Mouse (Mus musculus) lung, adult 2 months (tissue): ENCODE data around the gene Bpi.

Experiments
- CTCF ChIP-seq: fragments of 200-500 bp; IDR thresholded peaks from 2 replicates; pipeline ENCODE4 v1.5.1; 2011; ENCODE audit warnings: mild to moderate bottlenecking, low read length, control low read depth; ENCODE audit not compliant: insufficient read depth
- POLR2A ChIP-seq: fragments of 200-500 bp; IDR thresholded peaks from 2 replicates; pipeline ENCODE4 v1.6.1; 2011; ENCODE audit warnings: low read depth, mild to moderate bottlenecking, control low read depth, low read length, borderline replicate concordance; ENCODE audit errors: extremely low read depth

DNA sequence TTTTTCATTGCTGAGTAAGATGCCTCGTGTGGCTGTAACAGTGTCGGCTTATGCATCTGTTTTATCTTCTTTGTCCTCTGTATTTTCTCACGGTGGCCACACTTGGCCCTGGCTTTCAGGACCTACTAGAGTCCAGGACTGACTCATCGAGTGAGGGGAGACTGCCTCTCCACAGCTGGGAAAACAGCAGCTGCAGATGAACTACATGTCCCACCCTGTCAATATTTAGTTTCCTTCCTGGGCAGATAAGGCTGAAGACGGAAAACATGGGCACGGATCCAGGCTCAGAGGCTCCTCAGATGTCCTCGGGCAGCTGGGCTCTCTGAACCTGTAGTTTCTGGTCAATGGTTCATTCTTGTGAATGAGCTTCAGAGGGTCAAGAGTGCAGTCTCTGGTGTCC lies 9.6 kb upstream of the Bpi start:
- TF ChIP-seq CTCF (no peak), POLR2A (no peak)
